Mouse (Mus musculus) midbrain, embryonic 11.5 days (tissue): Measurements from ENCODE around the gene Otulin. TPM values are rescaled to one million over a fixed set of nuclear protein-coding genes. Genes with fewer than 3 reads are reported as not detected.
A peak's percentile ranks its signal among the peaks of the same experiment; 100 is the strongest.

Source experiments
- ATAC-seq: fragments of 200-750 bp; cut with Nextera tagmentation; 2 replicates; pipeline ENCODE4 v1.8.0; 2017; ENCODE audit warnings: moderate TSS enrichment, moderate library complexity; ENCODE audit not compliant: low FRiP score
- DNase-seq: peaks from one replicate; pipeline ENCODE4 v3.0.0; 2015; ENCODE audit warnings: low spot score; ENCODE audit errors: missing footprints
- H3K27ac ChIP-seq: fragments of 300-500 bp; sonication (generic); 2 replicates; pipeline ENCODE4 v1.5.1; 2014; ENCODE audit warnings: low read depth, low read length
- H3K27me3 ChIP-seq: fragments of 300-500 bp; sonication (generic); 2 replicates; pipeline ENCODE4 v1.6.1; 2014; ENCODE audit warnings: mild to moderate bottlenecking, low read length, moderate library complexity, mixed read lengths; ENCODE audit not compliant: control insufficient read depth, insufficient read depth
- H3K36me3 ChIP-seq: fragments of 300-500 bp; sonication (generic); 2 replicates; pipeline ENCODE4 v1.6.1; 2014; ENCODE audit warnings: mild to moderate bottlenecking, low read length, moderate library complexity, mixed read lengths; ENCODE audit not compliant: control insufficient read depth, insufficient read depth
- H3K4me1 ChIP-seq: fragments of 300-500 bp; sonication (generic); 2 replicates; pipeline ENCODE4 v1.6.1; 2014; ENCODE audit warnings: low read length; ENCODE audit not compliant: control insufficient read depth, insufficient read depth
- H3K4me2 ChIP-seq: fragments of 300-500 bp; sonication (generic); 2 replicates; pipeline ENCODE4 v1.6.1; 2014; ENCODE audit warnings: mild to moderate bottlenecking, moderate library complexity
- H3K4me3 ChIP-seq: fragments of 300-500 bp; sonication (generic); 2 replicates; pipeline ENCODE4 v1.5.1; 2014; ENCODE audit warnings: low read depth, low read length
- H3K9ac ChIP-seq: fragments of 300-500 bp; sonication (generic); 2 replicates; pipeline ENCODE4 v1.6.1; 2014; ENCODE audit warnings: low read length
- H3K9me3 ChIP-seq: fragments of 300-500 bp; sonication (generic); 2 replicates; pipeline ENCODE4 v1.6.1; 2016; ENCODE audit warnings: low read length; ENCODE audit not compliant: control insufficient read depth
- WGBS: fragments of 180-500 bp; shearing (Covaris S2); extraction: QIAGEN DNeasy Blood & Tissue Kit; methylation state at CpG from one replicate; pipeline ENCODE4 v1.1.7; 2014; 5-methylcytosine and 5-hydroxymethylcytosine counted together
- polyA plus RNA-seq: library from polyadenylated mRNA; unstranded; fragments of >200 nt; fragmentation: Nextera tagmentation; extraction: Ambion mirVana; gene quantifications from 2 replicates; pipeline ENCODE4 v1.2.1, GENCODE M21; 2014

The Otulin gene
- polyA plus RNA-seq, 1 experiment from 2014 or later: 34.0 TPM

- H3K36me3 ChIP-seq: no peaks in the 10 kb centered on the region
- ATAC-seq: no peak
- WGBS: 89% methylated on average over 8 of the region's 8 CpGs
Observed at GRCm38 (mm10) chr15:27670708-27671107, 40.2 kb upstream of the Otulin start.

GRCm38 (mm10) chr15:27669931-27670411 is 39.5 kb upstream of the Otulin start:
- Histone ChIP-seq H3K4me1 (no peaks in the 10 kb centered on the region), H3K9me3 (no peaks in the 10 kb centered on the region), H3K27me3 (no peaks in the 10 kb centered on the region), H3K4me3 (no peak overlapping the region), H3K27ac (no peak overlapping the region), H3K4me2 (no peak overlapping the region), H3K36me3 (no peaks in the 10 kb centered on the region), H3K9ac (no peak overlapping the region)
- no peak for ATAC-seq
- WGBS: 92% methylated on average over 12 of the region's 12 CpGs
- peak; percentile 75 for DNase-seq

More at GRCm38 (mm10) chr15:27670708-27671107, 40.2 kb upstream of the Otulin start:
- Histone ChIP-seq H3K9ac (no peak overlapping the region), H3K4me2 (no peak overlapping the region), H3K4me1 (no peaks in the 10 kb centered on the region), H3K9me3 (no peaks in the 10 kb centered on the region), H3K4me3 (no peak overlapping the region), H3K27ac (no peak overlapping the region), H3K27me3 (no peaks in the 10 kb centered on the region)
- peak; percentile 79 for DNase-seq

GRCm38 (mm10) chr15:27669276-27669675 is 38.8 kb upstream of the Otulin start:
- Histone ChIP-seq H3K27me3 (no peaks in the 10 kb centered on the region), H3K36me3 (no peaks in the 10 kb centered on the region), H3K9ac (no peak overlapping the region), H3K4me2 (no peak overlapping the region), H3K4me1 (no peaks in the 10 kb centered on the region), H3K27ac (no peak overlapping the region), H3K4me3 (no peak overlapping the region), H3K9me3 (no peaks in the 10 kb centered on the region)
- DNase-seq (no peak), ATAC-seq (no peak)
- 76% methylated on average over 4 of the region's 4 CpGs for WGBS

GRCm38 (mm10) chr15:27668557-27668956 is 38.1 kb upstream of the Otulin start:
- H3K36me3 ChIP-seq: no peaks in the 10 kb centered on the region
- peak; percentile 53 for DNase-seq
- 91% methylated on average over 7 of the region's 7 CpGs for WGBS

GRCm38 (mm10) chr15:27668001-27668461 is 37.5 kb upstream of the Otulin start:
- no peaks in the 10 kb centered on the region for H3K36me3 ChIP-seq
- ATAC-seq (no peak), DNase-seq (peak; percentile 37)
- 77% methylated on average over 9 of the region's 9 CpGs for WGBS
- H3K9me3 ChIP-seq: no peaks in the 10 kb centered on the region
- no peaks in the 10 kb centered on the region for H3K4me1 ChIP-seq
- H3K4me3 ChIP-seq: no peak overlapping the region
- H3K27me3 ChIP-seq: no peaks in the 10 kb centered on the region
- no peak overlapping the region for H3K9ac ChIP-seq
- H3K27ac ChIP-seq: no peak overlapping the region
- no peak overlapping the region for H3K4me2 ChIP-seq

More at GRCm38 (mm10) chr15:27668557-27668956, 38.1 kb upstream of the Otulin start:
- no peaks in the 10 kb centered on the region for H3K9me3 ChIP-seq
- no peak overlapping the region for H3K4me3 ChIP-seq
- no peak for ATAC-seq
- no peak overlapping the region for H3K4me2 ChIP-seq
- H3K4me1 ChIP-seq: no peaks in the 10 kb centered on the region
- no peaks in the 10 kb centered on the region for H3K27me3 ChIP-seq
- no peak overlapping the region for H3K27ac ChIP-seq
- no peak overlapping the region for H3K9ac ChIP-seq

- no peak overlapping the region for H3K27ac ChIP-seq
- peak; percentile 31 for DNase-seq
- no peak overlapping the region for H3K4me3 ChIP-seq
- H3K9me3 ChIP-seq: no peaks in the 10 kb centered on the region
- WGBS: 76% methylated on average over 9 of the region's 9 CpGs
- ATAC-seq: no peak
- no peak overlapping the region for H3K9ac ChIP-seq
- no peak overlapping the region for H3K4me2 ChIP-seq
- no peaks in the 10 kb centered on the region for H3K27me3 ChIP-seq
- H3K36me3 ChIP-seq: no peaks in the 10 kb centered on the region
- no peaks in the 10 kb centered on the region for H3K4me1 ChIP-seq
Observed at GRCm38 (mm10) chr15:27666911-27667539, 36.5 kb upstream of the Otulin start.

- no peaks in the 10 kb centered on the region for H3K27me3 ChIP-seq
- H3K9me3 ChIP-seq: no peaks in the 10 kb centered on the region
- DNase-seq (peak; percentile 78), ATAC-seq (no peak)
- no peak overlapping the region for H3K4me2 ChIP-seq
- H3K9ac ChIP-seq: no peak overlapping the region
- H3K4me1 ChIP-seq: no peaks in the 10 kb centered on the region
- 75% methylated on average over 21 of the region's 21 CpGs for WGBS
- no peak overlapping the region for H3K27ac ChIP-seq
- H3K4me3 ChIP-seq: no peak overlapping the region
- H3K36me3 ChIP-seq: no peaks in the 10 kb centered on the region
Observed at GRCm38 (mm10) chr15:27665392-27665911, 35.0 kb upstream of the Otulin start.

GRCm38 (mm10) chr15:27664126-27664525 is 33.6 kb upstream of the Otulin start:
- 95% methylated on average over 9 of the region's 9 CpGs for WGBS
- no peak for ATAC-seq

GRCm38 (mm10) chr15:27662699-27663098 is 32.2 kb upstream of the Otulin start:
- Histone ChIP-seq H3K4me2 (no peak overlapping the region), H3K36me3 (no peaks in the 10 kb centered on the region), H3K27me3 (no peaks in the 10 kb centered on the region), H3K9ac (no peak overlapping the region), H3K4me1 (no peaks in the 10 kb centered on the region), H3K27ac (no peak overlapping the region), H3K4me3 (no peak overlapping the region), H3K9me3 (no peaks in the 10 kb centered on the region; the same call in 1 of the 2 replicates)
- WGBS: 72% methylated on average over 1 of the region's 1 CpGs
- no peak for ATAC-seq
- DNase-seq: peak; percentile 49

More at GRCm38 (mm10) chr15:27664126-27664525, 33.6 kb upstream of the Otulin start:
- no peaks in the 10 kb centered on the region for H3K36me3 ChIP-seq
- H3K9me3 ChIP-seq: no peaks in the 10 kb centered on the region
- peak; percentile 1 for DNase-seq
- H3K27ac ChIP-seq: no peak overlapping the region
- no peak overlapping the region for H3K4me2 ChIP-seq
- H3K9ac ChIP-seq: no peak overlapping the region
- no peaks in the 10 kb centered on the region for H3K4me1 ChIP-seq
- H3K27me3 ChIP-seq: no peaks in the 10 kb centered on the region
- H3K4me3 ChIP-seq: no peak overlapping the region
